Mouse (Mus musculus): ENCODE results near the gene Fem1b. TPM values are rescaled to one million over a fixed set of nuclear protein-coding genes. Genes with fewer than 3 reads are reported as not detected.
"Not testable (repeated sequence)": the region's sequence is repeated elsewhere in the genome, so short reads cannot be mapped to it uniquely, and the experiment has no call there.

Fem1b gene
- polyA plus RNA-seq, 1 experiment from 2014 or later, result 45.3 TPM

DNA sequence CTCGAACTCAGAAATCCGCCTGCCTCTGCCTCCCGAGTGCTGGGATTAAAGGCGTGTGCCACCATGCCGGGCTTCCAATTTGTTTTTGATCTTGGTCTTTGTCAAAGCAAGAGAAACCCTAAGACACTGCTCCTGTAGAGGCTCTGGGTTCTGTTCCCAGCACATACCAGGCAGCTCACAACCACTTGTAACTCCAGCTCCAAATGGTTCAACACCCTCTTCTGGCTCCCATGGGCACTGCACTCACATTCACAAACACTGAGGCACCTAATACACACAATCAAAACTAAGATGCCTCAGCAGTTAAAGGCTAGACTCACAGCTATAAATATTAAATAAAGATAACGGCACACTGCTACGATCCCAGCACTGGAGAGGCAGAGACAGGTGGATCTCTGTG lies 10.1 kb upstream of the Fem1b start:
- H3K4me1 ChIP-seq (replicated peaks), result peaks cover 22% of the 10 kb centered on the region
- H3K9me3 ChIP-seq, result no peaks in the 10 kb centered on the region
- no peaks in the 10 kb centered on the region for H3K36me3 ChIP-seq
- no peaks in the 10 kb centered on the region for H3K27me3 ChIP-seq
- H3K4me2 ChIP-seq, result no peak overlapping the region
- H3K4me3 ChIP-seq, result no peak overlapping the region
- ATAC-seq (ENCODE audit: low read depth), result no peak
- 96% methylated on average over 7 of the region's 7 CpGs for WGBS
- no peak overlapping the region for H3K27ac ChIP-seq (replicated peaks)
- no peak overlapping the region for H3K9ac ChIP-seq

- no peak for ATAC-seq (ENCODE audit: low read depth)
- peaks cover 14% of the 10 kb centered on the region for H3K4me1 ChIP-seq (replicated peaks)
- no peak overlapping the region for H3K4me3 ChIP-seq
- no peak overlapping the region for H3K4me2 ChIP-seq
- WGBS, result 87% methylated on average over 6 of the region's 6 CpGs
- H3K27ac ChIP-seq (replicated peaks), result no peak overlapping the region
- H3K9ac ChIP-seq, result no peak overlapping the region
- H3K36me3 ChIP-seq, result no peaks in the 10 kb centered on the region
- H3K9me3 ChIP-seq, result no peaks in the 10 kb centered on the region
- no peaks in the 10 kb centered on the region for H3K27me3 ChIP-seq
These were observed 9.1 kb upstream of the Fem1b start for GRCm38 (mm10) chr9:62820829-62821228.

DNA sequence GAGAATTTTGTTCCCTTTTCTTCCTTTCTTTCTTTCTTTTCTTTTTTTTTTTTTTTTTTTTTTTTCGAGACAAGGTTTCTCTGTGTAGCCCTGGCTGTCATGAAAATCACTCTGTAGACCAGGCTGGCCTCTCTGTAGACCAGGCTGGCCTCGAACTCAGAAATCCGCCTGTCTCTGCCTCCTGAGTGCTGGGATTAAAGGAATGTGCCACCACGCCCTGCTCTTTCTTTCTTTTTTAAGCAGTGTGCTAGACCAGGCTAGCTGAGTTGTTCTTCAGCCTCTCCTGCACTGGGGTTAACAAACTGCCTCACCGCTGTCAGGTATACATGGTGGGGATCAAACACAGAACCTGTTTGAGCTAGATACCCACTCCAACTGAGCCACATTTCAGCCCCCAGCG lies 8.2 kb upstream of the Fem1b start:
- ATAC-seq (ENCODE audit: low read depth); H3K4me1 ChIP-seq (replicated peaks); H3K4me2 ChIP-seq; H3K27ac ChIP-seq (replicated peaks); H3K36me3 ChIP-seq; H3K9ac ChIP-seq; H3K9me3 ChIP-seq; H3K4me3 ChIP-seq; H3K27me3 ChIP-seq: not testable (repeated sequence)
- 85% methylated on average over 6 of the region's 6 CpGs for WGBS

DNA sequence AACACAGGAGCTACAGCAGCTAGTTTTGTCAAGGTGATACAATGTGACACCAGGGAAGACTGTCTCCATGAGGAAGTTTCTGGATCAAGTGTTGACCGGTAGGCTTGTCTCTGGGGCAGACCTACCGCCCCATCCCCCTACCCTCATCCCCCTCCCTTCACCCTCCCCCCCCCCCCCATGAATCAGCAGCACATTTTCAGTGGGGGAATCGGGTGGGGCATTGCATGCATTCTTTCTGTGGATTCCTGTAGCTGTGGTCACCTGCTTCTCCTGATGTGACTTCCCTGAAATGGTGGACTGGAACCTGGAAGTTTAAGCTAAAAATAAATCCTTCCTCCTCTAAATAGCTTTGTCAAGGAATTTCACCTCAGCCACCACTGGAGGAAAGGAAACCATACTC lies 7.8 kb upstream of the Fem1b start:
- no peak for ATAC-seq (ENCODE audit: low read depth)
- Histone ChIP-seq H3K4me2 (no peak overlapping the region), H3K4me3 (no peak overlapping the region), H3K27me3 (no peaks in the 10 kb centered on the region), H3K36me3 (no peaks in the 10 kb centered on the region), H3K4me1 (replicated peaks) (peaks cover 8% of the 10 kb centered on the region), H3K27ac (replicated peaks) (no peak overlapping the region), H3K9ac (no peak overlapping the region), H3K9me3 (no peaks in the 10 kb centered on the region)
- 86% methylated on average over 3 of the region's 3 CpGs for WGBS

DNA sequence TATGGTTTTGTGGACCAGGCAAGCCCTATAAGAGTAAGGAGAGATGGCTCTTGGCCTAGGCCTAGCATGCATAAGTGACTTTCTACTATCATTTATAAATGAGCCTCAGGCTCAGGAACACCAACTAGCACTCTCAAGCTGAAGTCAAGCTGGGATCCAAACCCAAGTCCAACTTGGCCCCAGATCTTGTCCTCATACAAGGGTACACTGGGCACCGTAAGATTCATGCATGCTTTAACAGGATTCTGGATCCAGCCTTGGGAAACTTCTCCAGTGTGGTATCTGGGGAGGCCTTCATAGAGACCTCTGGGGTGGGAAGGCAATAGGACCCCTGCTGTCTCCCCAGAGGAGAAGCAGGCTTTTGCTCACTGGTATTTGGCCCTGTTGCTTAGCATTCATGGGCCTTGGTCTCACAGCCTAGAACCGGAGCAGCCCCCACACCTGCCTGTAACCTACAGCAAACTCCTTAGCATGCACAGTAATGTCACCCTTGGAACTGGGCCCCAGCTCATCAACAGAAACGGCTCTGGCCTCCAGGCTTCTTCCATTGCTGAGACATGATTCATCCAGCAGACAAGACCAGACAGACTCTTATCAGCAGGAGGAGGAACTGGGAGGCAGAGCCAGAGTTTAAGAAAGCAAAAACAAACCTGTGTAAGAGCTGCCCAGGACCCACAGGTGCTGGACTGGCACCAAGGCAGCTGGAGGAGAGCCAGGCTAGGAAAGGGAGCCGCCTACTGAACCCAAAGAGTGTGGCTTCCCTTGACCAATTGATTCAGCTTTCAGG lies 6.3 kb upstream of the Fem1b start:
- no peak overlapping the region for H3K27ac ChIP-seq (replicated peaks)
- H3K36me3 ChIP-seq, result no peaks in the 10 kb centered on the region
- H3K4me2 ChIP-seq, result no peak overlapping the region
- no peaks in the 10 kb centered on the region for H3K27me3 ChIP-seq
- H3K9me3 ChIP-seq, result no peaks in the 10 kb centered on the region
- no peak overlapping the region for H3K9ac ChIP-seq
- peaks cover 8% of the 10 kb centered on the region for H3K4me1 ChIP-seq (replicated peaks)
- H3K4me3 ChIP-seq, result no peak overlapping the region
- no peak for ATAC-seq (ENCODE audit: low read depth)
- WGBS, result 83% methylated on average over 4 of the region's 4 CpGs

DNA sequence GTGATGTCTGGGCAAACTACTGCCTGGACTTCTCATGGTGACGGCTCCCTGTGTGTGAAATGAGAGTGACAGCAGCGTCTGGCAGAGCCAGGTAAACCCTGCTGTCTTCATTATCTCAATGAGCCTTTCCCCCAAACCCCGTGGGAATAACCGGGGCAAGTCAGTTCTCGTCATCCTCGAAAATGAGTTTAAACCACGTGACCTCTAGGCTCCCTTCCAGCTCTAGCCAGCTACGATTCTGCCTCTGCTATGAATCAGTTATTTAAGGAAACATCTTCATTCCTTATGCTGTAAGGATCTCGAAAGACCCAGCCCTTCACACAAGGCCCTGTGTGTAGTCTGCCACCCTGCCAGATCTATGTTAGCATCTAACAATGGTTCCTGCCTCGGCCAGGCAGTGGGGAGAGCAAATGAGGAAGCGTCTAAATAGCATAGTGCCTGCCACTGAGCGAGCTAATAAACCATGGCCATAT lies 5.4 kb upstream of the Fem1b start:
- ATAC-seq (ENCODE audit: low read depth), result no peak
- 58% methylated on average over 12 of the region's 12 CpGs for WGBS
- Histone ChIP-seq H3K4me2 (no peak overlapping the region), H3K9ac (no peak overlapping the region), H3K27ac (replicated peaks) (peak overlapping the region; percentile 42; the same call in 1 of the 2 replicates), H3K4me1 (replicated peaks) (peaks cover 15% of the 10 kb centered on the region), H3K4me3 (no peak overlapping the region), H3K9me3 (no peaks in the 10 kb centered on the region), H3K36me3 (no peaks in the 10 kb centered on the region), H3K27me3 (no peaks in the 10 kb centered on the region)

- H3K27me3 ChIP-seq, result no peaks in the 10 kb centered on the region
- no peak overlapping the region for H3K4me2 ChIP-seq
- no peaks in the 10 kb centered on the region for H3K9me3 ChIP-seq
- H3K36me3 ChIP-seq, result no peaks in the 10 kb centered on the region
- no peak for ATAC-seq (ENCODE audit: low read depth)
- H3K4me1 ChIP-seq (replicated peaks), result peaks cover 15% of the 10 kb centered on the region
- no peak overlapping the region for H3K4me3 ChIP-seq
- peak overlapping the region; percentile 42; the same call in 1 of the 2 replicates for H3K27ac ChIP-seq (replicated peaks)
- H3K9ac ChIP-seq, result no peak overlapping the region
- WGBS, result 86% methylated on average over 9 of the region's 9 CpGs
These were observed 4.8 kb upstream of the Fem1b start for GRCm38 (mm10) chr9:62816323-62817098.

DNA sequence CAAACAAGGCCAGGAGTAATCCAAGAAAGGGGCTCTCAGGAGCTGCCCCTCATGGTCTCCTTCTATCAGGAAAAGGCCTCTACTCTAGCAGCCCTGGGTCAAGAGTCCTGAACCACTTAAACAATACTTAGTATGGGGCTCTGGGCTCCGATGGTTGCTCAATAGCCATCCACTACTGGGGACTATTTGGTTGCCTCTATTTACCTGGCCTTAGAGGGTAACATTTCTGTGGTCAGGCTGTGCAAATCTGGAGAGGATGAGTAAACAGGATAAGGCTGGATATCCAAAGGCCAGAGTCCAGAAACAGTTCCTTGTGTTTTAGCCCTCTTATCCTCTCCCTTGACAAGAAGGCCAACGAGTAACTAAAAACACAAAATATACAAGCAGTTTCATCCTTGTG lies 3.0 kb upstream of the Fem1b start:
- no peak for ATAC-seq (ENCODE audit: low read depth)

DNA sequence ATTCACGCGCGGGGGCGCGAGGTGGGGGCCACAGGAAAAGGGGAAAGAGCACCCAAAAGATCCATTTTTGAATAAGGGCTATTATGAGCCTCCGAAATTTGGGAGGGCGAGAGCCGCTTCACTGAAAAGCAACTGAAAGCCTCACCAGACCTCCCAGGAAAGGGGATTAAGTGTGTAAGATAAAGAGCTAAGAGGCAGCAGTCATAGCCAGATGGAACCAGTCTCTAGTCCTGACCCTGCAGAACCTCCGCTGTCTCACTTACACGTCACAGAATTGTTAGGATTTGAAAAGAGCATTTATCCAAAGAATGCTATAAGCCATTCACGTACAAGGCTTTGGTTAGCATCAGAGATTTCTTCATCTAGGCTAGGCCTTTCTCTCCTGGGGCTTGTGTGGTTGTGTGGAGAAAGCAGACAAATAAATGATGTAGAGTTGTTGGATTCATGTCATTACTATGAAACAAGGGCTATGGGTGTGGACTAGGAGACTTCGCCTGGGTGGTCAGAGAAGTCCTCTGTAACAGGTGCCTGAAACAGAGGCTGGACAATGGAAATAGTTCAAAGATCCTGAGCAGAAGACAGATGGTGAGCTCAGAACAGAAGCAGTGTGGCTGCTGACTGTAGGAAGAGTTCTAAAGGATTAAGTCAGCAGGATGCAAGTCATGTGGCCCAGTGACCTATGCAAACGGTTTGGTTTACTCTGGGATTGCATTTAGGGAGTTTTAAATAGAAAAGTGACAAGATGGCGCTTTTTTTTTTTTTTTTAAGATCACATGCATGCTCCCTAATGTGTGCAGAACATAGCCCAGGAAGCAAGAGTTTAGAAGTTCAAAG lies 699 bp upstream of the Fem1b start:
- H3K4me3 ChIP-seq, result peak overlapping the region; percentile 75
- no peaks in the 10 kb centered on the region for H3K9me3 ChIP-seq
- no peaks in the 10 kb centered on the region for H3K36me3 ChIP-seq
- H3K27me3 ChIP-seq, result no peaks in the 10 kb centered on the region
- 14% methylated on average over 14 of the region's 14 CpGs for WGBS
- peak overlapping the region; percentile 88 for H3K9ac ChIP-seq
- peak overlapping the region; percentile 89 for H3K4me2 ChIP-seq
- H3K4me1 ChIP-seq (replicated peaks), result peaks cover 43% of the 10 kb centered on the region
- peak; percentile 25; the same call in 1 of the 2 replicates for ATAC-seq (ENCODE audit: low read depth)
- peak overlapping the region; percentile 97 for H3K27ac ChIP-seq (replicated peaks)

More for the DNA sequence above, 3.0 kb upstream of the Fem1b start:
- no peak overlapping the region for H3K27ac ChIP-seq (replicated peaks)
- no peaks in the 10 kb centered on the region for H3K9me3 ChIP-seq
- H3K4me3 ChIP-seq, result no peak overlapping the region
- no peak overlapping the region for H3K4me2 ChIP-seq
- 87% methylated on average over 2 of the region's 2 CpGs for WGBS
- no peak overlapping the region for H3K9ac ChIP-seq
- H3K36me3 ChIP-seq, result no peaks in the 10 kb centered on the region
- peaks cover 23% of the 10 kb centered on the region for H3K4me1 ChIP-seq (replicated peaks)
- no peaks in the 10 kb centered on the region for H3K27me3 ChIP-seq

GRCm38 (mm10) chr9:62810543-62811515 lies 905 bp downstream of the Fem1b start:
- H3K36me3 ChIP-seq, result no peaks in the 10 kb centered on the region
- peak; percentile 73 for ATAC-seq (ENCODE audit: low read depth)
- peak overlapping the region; percentile 97 for H3K27ac ChIP-seq (replicated peaks)
- H3K4me2 ChIP-seq, result peak overlapping the region; percentile 89
- no peaks in the 10 kb centered on the region for H3K27me3 ChIP-seq
- peaks cover 35% of the 10 kb centered on the region for H3K4me1 ChIP-seq (replicated peaks)
- under 1% methylated on average over 58 of the region's 58 CpGs for WGBS
- no peaks in the 10 kb centered on the region for H3K9me3 ChIP-seq
- H3K4me3 ChIP-seq, result peak overlapping the region; percentile 75
- H3K9ac ChIP-seq, result peak overlapping the region; percentile 88

DNA sequence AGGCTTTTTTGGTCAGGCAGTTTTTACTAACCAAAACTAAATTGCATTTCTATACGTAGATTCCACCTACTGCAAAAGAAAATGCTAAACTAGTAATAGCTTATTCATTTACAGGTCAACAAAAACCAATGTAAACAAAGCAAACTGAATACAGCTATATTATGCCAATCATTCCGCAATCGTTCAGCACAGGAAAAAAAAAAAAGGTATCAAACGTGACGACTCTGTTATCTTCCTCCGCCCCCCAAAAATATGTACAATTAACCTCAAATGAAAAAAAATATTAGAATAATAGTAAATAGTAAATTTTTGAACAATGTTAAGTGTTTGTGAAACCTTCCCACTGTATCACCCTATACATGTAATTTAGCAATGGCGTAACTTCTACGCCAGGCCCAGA lies 1.6 kb downstream of the Fem1b start:
- peak overlapping the region; percentile 88 for H3K9ac ChIP-seq
- ATAC-seq (ENCODE audit: low read depth), result no peak
- H3K4me2 ChIP-seq, result peak overlapping the region; percentile 89
- peak overlapping the region; percentile 97 for H3K27ac ChIP-seq (replicated peaks)
- H3K27me3 ChIP-seq, result no peaks in the 10 kb centered on the region
- H3K9me3 ChIP-seq, result no peaks in the 10 kb centered on the region
- WGBS, result 19% methylated on average over 8 of the region's 8 CpGs
- H3K4me3 ChIP-seq, result peak overlapping the region; percentile 75
- peaks cover 35% of the 10 kb centered on the region for H3K4me1 ChIP-seq (replicated peaks)
- H3K36me3 ChIP-seq, result no peaks in the 10 kb centered on the region
